Mouse (Mus musculus) CD4-positive, CD25-positive, alpha-beta regulatory T cell, adult 2 months (primary cell): ENCODE results near the gene Vars.

Experiments used
- DNase-seq: peaks from one replicate; pipeline ENCODE4 v3.0.0-alpha.2; 2012; ENCODE audit warnings: low read depth, low spot score

Vars gene

DNA sequence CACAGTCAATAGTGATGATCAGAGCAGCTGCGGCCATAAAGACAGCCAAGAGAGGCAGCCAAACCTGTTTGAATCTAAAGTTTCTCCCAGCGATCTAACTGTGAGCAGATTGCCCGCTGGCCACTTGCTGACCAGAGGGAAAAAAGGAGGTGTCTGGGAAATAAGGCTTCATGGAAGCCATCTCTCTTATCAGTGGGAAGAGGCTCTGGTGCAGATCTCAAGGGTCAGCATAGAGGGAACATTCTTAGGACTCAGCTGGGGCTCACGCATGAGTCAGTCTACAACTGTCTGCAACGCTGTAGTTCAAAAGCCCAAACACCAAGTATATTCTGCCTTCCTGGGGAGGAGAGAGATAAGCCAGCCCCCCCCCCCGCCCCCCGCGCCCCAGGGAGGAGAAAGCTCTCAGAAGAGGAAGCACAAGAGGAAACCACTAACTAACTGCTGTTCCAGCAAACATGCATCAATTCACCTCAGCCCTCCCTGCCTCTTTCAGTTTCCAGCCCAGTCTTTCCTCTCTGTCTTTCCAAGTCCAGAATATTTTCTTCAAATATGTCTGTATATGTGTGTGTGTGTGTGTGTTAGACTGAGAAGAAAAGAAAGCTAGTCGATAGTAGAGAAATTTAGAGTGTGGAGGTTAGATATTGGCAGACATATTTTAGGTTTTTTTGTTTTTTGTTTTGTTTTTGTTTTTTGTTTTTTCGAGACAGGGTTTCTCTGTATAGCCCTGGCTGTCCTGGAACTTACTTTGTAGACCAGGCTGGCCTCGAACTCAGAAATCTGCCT is 47.6 kb downstream of the Vars start:
- peak; percentile 69 for DNase-seq

DNA sequence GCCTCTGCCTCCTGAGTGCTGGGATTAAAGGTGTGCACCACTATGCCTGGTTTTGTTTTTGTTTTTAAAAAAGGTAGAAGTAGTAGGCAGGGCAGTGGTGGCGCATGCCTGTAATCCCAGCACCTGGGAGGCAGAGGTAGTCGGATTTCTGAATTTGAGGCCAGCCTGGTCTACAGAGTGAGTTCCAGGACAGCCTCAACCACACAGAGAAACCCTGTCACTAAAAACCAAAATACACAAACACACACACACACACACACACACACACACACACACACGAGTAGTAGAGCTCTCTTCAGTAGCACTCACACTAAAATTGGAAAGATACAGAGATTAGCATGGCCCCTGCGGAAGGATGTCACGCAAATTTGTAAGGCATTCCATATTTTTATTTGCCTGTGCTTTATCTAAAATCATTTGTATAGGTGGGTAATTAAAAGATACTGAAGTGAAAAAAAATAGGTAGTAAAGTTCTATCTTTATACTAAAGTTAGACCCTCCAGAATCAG is 48.2 kb downstream of the Vars start:
- DNase-seq: no peak

DNA sequence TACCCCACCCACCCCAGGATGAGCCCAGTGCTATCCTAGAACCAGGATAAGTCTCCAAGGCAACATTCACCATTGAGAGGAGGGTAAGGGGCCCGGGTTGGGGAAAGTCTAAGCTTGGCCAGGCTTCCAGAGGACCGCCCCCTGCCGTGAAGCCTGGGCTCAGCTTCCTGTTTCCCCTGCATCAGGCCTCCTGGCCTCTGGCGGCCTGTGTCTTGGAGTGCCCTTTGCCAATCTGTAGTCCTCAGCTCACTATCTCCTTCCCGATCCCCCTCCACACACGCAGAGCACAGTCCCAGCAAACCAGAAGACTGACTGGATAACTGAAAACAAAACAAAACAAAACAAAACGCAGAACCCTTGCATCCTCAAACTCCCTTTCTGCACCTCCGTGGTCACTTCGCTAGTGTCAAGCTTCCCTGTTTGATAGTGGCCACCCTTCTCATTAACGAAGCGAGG is 48.8 kb downstream of the Vars start, which contains the start of gene Clic1:
TSS of gene Clic1 (plus strand) at position 406 of the 456 bp plus-strand sequence.
- DNase-seq: peak; percentile 61

DNA sequence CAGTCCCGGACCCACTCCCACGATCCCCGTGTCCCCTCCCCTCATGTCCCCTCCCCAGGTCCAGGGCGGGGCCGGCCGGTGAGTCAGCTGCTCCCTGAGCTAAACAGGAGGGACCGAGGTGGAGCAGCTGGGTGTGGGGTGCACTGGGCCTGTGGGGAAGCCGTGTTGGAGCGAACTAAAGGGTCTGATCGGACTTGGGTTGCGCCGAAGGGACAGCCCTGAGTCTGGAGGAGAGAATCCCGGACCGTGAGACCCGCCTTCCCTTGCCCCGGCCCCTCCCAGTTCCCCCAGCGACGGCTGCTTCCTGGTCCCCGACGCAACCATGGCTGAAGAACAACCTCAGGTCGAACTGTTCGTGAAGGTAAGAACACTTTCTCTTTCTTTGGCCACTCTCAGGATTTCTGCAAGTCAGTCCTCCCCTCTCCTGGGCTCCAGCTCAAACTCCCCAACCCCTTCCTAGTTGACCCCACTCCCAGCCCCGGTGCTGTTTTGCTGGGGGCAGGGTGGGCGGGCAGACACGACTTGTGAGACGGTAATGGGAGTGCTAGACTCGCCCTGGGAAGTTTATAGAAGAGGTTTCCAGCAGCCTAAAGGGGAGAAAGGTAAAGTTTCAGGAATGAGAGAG is 49.5 kb downstream of the Vars start:
- DNase-seq: peak; percentile 74

DNA sequence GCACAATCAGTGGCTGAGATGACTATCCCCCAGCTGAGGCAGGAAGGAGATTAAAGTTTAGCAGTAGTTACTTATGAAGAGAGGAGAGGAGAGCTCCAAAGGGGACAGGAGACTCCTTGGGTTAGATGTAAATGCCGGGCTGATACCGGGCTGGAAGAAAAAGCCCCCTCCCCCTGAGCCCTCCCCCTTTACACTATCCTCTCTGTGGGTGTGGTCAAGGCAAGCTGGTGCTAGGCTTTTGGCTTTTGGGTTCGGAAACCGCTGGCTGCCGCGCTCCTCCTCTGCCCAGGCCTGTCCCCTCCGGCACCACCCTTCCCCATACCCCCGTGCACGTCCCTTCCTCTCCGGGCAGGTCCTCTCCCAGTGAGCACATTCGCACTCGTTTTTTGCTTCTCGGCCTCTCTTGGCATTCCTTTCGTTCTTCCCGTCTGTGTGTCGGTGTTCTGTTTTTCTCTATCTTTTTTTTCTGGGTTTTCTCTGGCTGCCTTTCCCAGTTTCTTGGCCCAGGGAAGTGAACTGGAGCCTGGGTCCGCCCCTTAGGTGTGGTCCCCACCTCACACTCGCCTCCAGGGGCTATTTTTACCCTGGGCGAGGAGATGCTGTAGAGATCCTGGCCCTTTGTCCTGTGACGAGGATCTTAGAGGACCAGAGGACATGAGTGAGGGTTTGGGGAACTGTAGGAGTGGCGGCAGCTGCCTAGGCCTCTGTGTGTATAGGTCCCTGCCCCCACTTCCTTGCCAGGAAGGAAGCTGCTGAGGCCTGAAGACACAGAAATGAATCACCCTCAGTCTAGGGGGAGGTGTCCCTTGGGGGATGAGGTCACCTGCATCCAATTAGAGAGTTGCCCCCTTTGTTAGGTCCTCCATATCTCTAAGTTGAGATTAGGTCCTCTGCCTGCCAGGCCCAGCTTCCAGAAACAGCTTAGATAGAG is 50.6 kb downstream of the Vars start:
- DNase-seq: peak; percentile 85

DNA sequence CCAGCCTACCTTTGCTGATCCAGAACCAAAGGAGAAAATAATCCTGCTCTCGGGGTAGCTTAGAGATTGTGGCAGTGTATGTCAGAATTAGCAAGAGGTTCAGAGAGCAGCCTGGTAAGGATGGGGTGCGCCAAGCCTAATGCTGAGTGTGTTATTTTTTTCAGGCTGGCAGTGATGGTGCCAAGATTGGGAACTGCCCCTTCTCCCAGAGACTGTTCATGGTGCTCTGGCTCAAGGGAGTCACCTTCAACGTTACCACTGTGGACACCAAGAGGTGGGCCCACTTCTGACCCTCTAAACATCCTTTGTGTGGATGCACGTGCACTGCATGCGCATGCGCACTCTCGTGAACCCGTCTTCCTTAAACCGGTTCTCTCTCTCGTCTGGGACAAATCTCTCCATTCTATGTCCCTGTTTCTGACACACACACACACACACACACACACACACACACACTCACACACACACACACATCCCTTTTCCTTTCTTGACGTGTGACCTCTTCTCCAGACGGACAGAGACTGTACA is 51.5 kb downstream of the Vars start:
- no peak for DNase-seq

DNA sequence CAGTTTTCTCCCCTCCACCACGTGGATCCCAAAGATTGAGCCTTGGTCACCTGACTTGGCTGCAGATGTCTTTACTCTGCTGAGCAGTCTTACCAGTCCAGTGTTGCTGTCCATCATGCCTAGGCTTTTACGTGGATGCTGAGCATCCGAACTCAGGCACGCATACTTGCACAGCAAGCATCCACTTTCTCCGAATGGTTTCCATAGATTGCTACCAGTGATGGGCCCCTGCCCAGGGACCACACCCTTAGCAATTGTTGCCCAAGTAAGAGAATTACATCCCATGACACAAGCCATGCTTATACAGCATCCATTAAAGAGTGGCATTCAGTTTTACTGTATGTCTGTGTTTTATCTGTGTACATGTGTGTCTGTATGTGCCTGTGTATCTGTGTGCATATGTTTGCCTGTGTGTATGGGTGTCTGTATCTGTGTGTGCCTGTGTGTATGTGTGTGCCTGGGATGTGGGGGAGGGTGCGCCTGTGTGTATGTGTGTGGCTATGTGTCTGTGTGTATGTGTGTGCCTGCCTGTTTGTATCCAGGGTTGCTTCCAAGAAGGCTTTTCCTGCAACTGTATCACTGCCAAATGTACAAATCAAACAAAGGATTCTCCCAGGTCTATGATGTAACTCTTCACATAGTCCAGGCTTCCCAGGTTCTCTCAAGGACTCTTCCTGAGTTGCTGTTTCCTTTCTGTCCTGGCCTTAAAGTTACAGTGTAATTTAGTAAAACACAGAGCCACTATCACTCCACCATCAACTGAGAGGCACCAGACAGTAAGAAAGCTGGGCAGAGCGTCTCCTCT is 55.1 kb downstream of the Vars start:
- DNase-seq: no peak

DNA sequence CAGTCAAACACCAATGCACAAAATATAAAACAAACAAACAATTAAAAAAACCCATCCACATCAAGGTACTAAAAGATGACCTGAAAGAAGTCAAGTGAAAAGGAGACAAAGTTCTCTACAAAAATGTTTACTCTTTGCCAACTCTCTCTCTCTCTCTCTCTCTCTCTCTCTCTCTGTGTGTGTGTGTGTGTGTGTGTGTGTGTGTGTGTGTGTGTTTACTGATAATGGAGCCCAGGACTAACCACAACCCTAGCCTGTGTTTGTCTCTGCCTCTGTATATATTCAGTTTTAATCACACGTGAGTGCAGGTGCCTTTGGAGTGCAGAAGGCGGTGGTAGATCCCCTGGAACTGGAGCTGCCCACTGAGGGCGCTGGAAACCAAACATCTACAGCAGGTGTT is 56.3 kb downstream of the Vars start:
- no peak for DNase-seq

DNA sequence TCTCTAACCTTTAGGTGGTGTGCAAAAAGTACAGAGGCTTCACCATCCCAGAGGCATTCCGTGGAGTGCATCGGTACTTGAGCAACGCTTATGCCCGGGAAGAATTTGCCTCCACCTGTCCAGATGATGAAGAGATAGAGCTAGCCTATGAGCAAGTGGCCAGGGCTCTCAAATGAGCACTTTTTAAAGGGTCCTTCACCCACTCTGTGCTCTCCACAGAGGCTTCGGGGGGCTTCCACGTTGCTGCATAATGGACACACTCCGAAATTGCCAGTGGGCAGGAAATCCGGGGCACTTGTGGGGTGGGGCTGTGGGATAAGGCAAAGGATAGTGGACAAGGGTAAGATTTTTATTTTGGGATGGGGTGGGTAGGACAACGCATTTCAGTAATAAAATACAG is 57.5 kb downstream of the Vars start:
- DNase-seq: no peak

DNA sequence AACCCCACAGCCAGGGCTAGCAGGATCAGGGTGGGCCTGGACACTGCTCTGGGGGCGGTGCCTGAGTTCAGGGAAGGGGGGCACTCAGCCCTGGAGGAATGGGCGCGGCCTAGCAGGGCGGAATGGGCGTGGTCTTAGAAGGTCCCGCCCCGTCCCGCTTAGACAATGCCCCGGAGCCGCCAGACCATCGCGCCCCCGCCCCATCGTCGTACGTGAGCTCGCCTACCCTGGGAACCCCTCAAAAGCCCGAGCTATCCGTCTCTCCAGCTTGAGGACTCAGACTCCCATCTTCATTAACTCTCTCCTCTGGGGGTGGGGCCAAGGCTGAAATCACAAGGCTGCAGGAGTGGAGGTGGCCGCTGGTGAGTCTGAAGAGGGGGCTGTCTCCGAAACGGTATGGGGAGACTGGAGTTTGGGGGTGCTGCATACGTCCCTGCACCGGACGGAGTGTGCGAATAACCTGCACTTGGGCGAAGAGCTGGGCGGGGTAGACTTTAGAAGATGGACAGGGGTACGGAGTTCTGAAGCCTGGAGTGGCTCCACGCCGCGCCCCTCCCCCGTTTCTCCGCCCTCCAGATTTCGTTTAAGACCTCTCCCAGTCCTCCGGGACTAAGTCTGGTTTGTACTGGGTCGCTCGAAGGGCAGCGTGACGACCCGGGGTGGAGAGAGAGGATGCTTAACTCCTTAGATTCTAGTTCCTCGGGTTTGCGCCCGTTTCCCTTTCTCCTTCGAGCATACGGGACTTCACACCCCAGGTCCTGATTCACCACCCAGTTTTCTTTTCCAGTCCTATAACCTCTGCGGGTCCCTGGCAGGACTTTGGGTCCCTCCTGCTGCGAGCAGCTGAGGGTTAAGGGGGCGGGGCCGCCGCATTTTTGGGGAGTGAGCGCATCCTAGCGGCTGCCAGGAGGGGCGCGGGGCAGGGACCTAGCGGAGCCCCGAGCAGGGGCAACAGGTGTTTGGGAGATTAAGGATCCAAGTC is 58.4 kb downstream of the Vars start, which contains the start of gene Ddah2:
TSS of gene Ddah2 (plus strand) at position 125 of the 982 bp plus-strand sequence.
- DNase-seq: peak; percentile 90

DNA sequence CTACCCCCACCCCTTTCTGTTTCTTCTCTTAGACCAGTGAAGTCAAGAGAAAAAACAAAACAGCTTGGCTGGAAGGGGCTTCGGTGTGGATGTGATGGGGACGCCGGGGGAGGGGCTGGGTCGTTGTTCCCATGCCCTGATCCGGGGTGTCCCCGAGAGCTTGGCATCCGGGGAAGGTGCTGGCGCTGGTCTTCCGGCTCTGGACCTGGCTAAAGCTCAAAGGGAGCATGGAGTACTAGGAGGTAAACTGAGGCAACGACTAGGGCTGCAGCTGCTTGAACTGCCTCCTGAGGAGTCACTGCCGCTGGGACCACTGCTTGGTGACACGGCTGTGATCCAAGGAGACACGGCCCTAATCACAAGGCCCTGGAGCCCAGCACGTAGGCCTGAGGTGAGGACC is 59.3 kb downstream of the Vars start:
- DNase-seq: no peak

DNA sequence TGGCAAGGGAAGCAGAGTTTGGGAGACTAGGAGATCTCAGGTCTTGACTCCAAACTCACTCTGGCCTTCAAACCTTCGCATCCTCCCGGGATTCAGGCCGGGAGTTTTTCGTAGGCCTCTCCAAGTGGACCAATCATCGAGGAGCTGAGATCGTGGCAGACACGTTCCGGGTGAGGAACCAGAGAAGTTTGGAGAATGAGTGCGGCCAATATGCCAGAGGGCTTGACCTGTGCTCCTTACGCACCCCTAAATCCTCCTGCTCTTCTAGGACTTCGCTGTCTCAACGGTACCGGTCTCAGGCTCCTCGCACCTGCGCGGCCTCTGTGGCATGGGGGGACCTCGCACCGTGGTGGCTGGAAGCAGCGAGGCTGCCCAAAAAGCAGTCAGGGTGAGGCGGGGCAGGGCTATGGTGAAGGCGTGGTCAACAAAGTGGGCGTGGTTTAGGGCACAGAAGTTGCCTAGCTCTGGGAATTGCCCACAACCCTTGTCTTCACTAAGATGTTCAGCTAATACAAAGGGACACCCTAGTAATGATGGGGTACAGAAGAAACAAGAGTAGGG is 60.0 kb downstream of the Vars start:
- no peak for DNase-seq

DNA sequence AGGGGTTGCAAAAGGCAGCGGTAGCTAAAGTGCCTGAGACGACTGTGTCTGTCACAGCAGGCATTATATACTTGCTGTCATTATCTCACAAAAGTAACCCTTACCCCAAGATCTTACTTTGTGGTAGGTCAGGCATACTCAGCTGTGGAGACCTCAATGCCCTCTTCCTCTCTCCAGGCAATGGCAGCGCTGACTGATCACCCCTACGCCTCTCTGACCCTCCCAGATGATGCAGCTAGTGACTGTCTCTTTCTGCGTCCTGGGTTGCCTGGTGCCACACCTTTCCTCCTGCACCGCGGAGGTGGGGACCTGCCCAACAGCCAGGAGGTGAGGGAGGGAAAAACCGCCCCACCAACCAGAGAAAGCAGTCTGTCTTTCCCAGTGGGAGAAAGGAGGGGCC is 60.5 kb downstream of the Vars start:
- DNase-seq: no peak

DNA sequence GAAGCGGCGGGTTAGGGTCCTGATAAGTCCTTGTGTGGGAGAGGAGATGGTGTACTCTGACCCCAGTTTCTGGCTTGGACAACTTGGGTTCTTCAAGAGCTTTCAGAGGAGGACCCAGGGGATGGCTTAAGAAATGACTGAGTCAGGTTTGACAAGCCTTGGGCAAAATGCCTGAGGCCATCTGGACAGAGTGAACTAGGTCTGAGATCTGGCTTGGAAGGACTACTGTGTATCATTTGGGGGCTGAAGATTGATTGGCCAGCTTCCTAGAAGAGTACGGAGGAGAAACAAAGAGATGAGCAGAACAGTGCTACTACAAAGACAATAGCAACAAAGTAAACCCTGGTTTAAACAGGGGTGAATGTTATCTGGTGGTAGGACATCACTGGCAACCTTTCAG is 62.7 kb downstream of the Vars start:
- DNase-seq: no peak

DNA sequence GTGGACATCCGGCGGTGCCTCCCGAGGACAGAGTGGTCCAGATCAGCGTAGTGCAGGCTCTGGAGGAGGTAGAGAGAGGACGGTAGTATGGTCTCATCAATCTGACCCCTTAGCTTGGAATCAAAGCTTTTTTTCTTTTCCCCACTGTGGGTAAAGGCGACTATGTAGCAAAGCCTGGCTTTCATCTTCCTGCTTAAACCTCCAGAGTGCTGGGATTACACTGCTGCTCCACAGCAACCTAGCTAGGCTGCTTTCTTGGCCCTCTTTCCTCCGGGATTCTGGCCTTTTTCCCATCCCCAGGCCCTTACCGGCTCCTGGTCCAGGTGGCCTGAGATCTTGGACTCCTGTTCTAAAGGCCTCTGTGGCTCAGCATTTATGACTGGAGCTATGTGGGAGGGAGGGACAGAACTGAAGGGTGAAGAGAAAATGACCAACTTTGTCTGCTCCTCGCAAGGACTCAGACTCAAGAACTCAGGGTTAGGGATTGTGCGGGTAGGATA is 63.6 kb downstream of the Vars start:
- DNase-seq: no peak

DNA sequence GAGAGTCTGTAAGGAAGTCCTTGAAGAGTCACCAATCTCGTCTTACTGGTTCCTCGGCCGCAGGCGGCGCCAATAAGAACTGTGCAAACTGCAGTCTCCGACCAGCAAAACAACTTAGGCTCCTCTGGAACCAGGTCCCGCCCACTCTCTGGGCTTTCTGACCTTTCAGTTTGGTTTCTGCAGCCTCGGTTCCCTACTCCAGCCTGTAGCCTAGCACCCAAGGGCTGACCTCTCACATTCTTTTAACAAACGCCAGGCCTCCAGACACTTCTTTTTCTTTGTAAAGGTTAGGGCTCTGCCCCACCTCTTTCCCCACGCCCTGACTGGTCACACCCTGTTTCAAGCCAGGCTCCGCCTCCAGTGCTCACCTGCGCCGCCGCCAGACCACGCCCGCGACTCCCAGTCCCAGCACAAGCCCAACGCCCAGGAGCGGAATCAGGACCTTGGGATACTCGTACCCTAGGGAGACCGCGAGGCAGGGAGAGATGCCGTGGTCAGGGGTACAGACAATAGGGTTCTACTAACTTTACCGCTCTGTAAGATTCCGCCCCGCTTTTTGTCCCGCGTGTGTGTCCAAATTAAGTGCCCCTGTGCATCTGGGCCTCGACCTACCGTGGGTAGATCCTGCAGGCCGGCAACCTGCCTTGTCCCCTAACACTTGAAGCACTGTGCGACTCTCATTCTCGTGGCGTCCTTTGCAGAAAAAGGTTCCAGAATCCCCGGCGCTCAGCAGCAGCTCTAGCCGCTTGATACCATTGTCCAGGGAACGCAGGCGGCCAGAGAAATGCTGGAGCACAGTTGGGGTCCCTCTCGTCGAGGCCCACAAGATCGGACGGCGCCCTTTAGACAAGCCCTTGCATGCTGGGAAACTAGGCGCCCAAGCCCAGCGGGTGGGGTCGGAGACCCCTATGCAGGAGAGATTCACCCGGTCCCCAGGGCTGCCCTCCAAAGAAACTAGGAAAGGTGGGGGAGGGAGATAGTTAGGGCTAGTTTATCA is 64.5 kb downstream of the Vars start, which contains the start of gene Ly6g6c:
TSS of gene Ly6g6c (plus strand) at position 438 of the 997 bp plus-strand sequence.
- DNase-seq: peak; percentile 54
